Mouse (Mus musculus): ENCODE measurements at regions not wholly inside any gene's neighbourhood (a gene's known extent, or its start where the extent isn't known, plus 50 kb on each side); places are given as distances from the start of the nearest gene placed in this dataset.

GRCm38 (mm10) chr7:51227136-51227535, 283.7 kb upstream of the Ano5 start:
- no peaks in the 10 kb centered on the region for H3K27me3 ChIP-seq
- no peak overlapping the region for H3K27ac ChIP-seq (replicated peaks)
- WGBS: 62% methylated on average over 5 of the region's 5 CpGs
- no peaks in the 10 kb centered on the region for H3K9me3 ChIP-seq
- no peak overlapping the region for H3K4me3 ChIP-seq
- H3K4me1 ChIP-seq (replicated peaks): peaks cover 12% of the 10 kb centered on the region; the same call in 1 of the 2 replicates
- H3K9ac ChIP-seq: no peak overlapping the region
- no peaks in the 10 kb centered on the region for H3K36me3 ChIP-seq
- no peak for ATAC-seq (ENCODE audit: low read depth)
- no peak overlapping the region for H3K4me2 ChIP-seq

GRCm38 (mm10) chr7:51234616-51235015, 276.2 kb upstream of the Ano5 start:
- Histone ChIP-seq H3K9me3 (no peaks in the 10 kb centered on the region), H3K4me2 (no peak overlapping the region), H3K27me3 (no peaks in the 10 kb centered on the region), H3K4me3 (no peak overlapping the region), H3K9ac (no peak overlapping the region), H3K4me1 (replicated peaks) (no peaks in the 10 kb centered on the region), H3K27ac (replicated peaks) (no peak overlapping the region), H3K36me3 (no peaks in the 10 kb centered on the region)
- ATAC-seq (ENCODE audit: low read depth): no peak
- WGBS: 81% methylated on average over 4 of the region's 4 CpGs

GRCm38 (mm10) chr7:51247695-51248094, 263.1 kb upstream of the Ano5 start:
- Histone ChIP-seq H3K9ac (no peak overlapping the region), H3K36me3 (no peaks in the 10 kb centered on the region), H3K4me1 (replicated peaks) (no peaks in the 10 kb centered on the region), H3K4me3 (no peak overlapping the region), H3K27ac (replicated peaks) (no peak overlapping the region), H3K27me3 (no peaks in the 10 kb centered on the region), H3K4me2 (no peak overlapping the region), H3K9me3 (no peaks in the 10 kb centered on the region)
- 65% methylated on average over 2 of the region's 2 CpGs for WGBS
- ATAC-seq (ENCODE audit: low read depth): peak; percentile 61

- WGBS: 80% methylated on average over 2 of the region's 2 CpGs
- Histone ChIP-seq H3K9me3 (no peaks in the 10 kb centered on the region), H3K36me3 (no peaks in the 10 kb centered on the region), H3K27ac (replicated peaks) (no peak overlapping the region), H3K4me2 (no peak overlapping the region), H3K9ac (no peak overlapping the region), H3K27me3 (no peaks in the 10 kb centered on the region; the same call in 1 of the 2 replicates), H3K4me1 (replicated peaks) (peaks cover 5% of the 10 kb centered on the region; the same call in 1 of the 2 replicates), H3K4me3 (no peak overlapping the region)
- no peak for ATAC-seq (ENCODE audit: low read depth)
Observed at GRCm38 (mm10) chr7:51254461-51254860, 256.4 kb upstream of the Ano5 start.

GRCm38 (mm10) chr7:51259160-51259831, 251.5 kb upstream of the Ano5 start:
- Histone ChIP-seq H3K9ac (no peak overlapping the region), H3K27me3 (no peaks in the 10 kb centered on the region; the same call in 1 of the 2 replicates), H3K27ac (replicated peaks) (no peak overlapping the region), H3K4me1 (replicated peaks) (peaks cover 6% of the 10 kb centered on the region; the same call in 1 of the 2 replicates), H3K9me3 (no peaks in the 10 kb centered on the region), H3K4me3 (no peak overlapping the region), H3K36me3 (no peaks in the 10 kb centered on the region), H3K4me2 (no peak overlapping the region)
- 40% methylated on average over 2 of the region's 2 CpGs for WGBS
- ATAC-seq (ENCODE audit: low read depth): peak; percentile 84

DNA sequence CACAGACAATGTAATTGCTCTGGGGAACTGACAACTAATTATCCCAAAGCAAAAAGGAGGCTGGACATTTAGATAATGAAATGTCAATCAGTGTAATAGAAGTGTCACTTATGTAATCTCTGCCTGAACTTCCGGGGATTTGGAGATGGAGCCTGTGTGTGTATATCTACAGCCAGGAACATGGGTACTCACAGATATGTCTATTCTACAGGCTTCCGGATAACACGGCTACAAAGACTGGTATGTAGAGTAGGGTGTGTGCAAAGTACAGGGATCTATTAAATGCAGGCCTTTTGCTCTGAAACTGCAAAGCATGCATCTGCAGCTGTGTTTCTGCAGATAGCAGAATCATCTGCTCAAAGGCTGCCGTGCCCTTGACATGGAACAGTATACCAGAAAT, 246.7 kb upstream of the Ano5 start:
- 72% methylated on average over 4 of the region's 4 CpGs for WGBS
- no peaks in the 10 kb centered on the region for H3K9me3 ChIP-seq
- H3K4me1 ChIP-seq (replicated peaks): peaks cover 4% of the 10 kb centered on the region; the same call in 1 of the 2 replicates
- no peaks in the 10 kb centered on the region for H3K36me3 ChIP-seq
- no peak overlapping the region for H3K27ac ChIP-seq (replicated peaks)
- no peak overlapping the region for H3K4me3 ChIP-seq
- no peaks in the 10 kb centered on the region for H3K27me3 ChIP-seq
- H3K9ac ChIP-seq: no peak overlapping the region
- no peak overlapping the region for H3K4me2 ChIP-seq
- no peak for ATAC-seq (ENCODE audit: low read depth)

DNA sequence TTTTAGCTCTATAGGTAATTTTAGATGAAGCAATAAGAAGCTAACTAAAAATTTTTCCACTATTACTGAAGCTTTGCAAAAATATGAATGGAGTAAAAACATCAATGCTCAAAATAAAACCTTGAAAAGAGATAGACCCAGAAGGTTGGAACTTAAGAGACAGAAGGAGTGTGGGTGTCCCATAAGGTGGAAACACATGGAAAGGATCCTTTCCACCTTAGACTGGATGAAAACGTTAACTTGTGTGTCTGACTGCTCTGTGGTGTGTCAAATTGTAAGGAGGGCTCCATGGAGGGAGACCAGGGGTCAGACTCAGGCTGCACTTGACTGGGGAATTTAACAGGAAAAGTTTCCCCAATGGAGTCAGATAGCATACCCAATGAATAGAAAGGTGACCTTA, 244.9 kb upstream of the Ano5 start:
- no peak for ATAC-seq (ENCODE audit: low read depth)
- Histone ChIP-seq H3K27me3 (no peaks in the 10 kb centered on the region), H3K4me3 (no peak overlapping the region), H3K36me3 (no peaks in the 10 kb centered on the region), H3K4me1 (replicated peaks) (no peaks in the 10 kb centered on the region), H3K4me2 (no peak overlapping the region), H3K9ac (no peak overlapping the region), H3K9me3 (no peaks in the 10 kb centered on the region), H3K27ac (replicated peaks) (no peak overlapping the region)
- 71% methylated on average over 1 of the region's 1 CpGs for WGBS

GRCm38 (mm10) chr7:51266879-51267278, 243.9 kb upstream of the Ano5 start:
- no peaks in the 10 kb centered on the region for H3K9me3 ChIP-seq
- no peak overlapping the region for H3K4me3 ChIP-seq
- no peaks in the 10 kb centered on the region for H3K4me1 ChIP-seq (replicated peaks)
- no peaks in the 10 kb centered on the region for H3K36me3 ChIP-seq
- H3K4me2 ChIP-seq: no peak overlapping the region
- no peak overlapping the region for H3K9ac ChIP-seq
- WGBS: 74% methylated on average over 5 of the region's 5 CpGs
- no peak for ATAC-seq (ENCODE audit: low read depth)
- no peaks in the 10 kb centered on the region for H3K27me3 ChIP-seq
- H3K27ac ChIP-seq (replicated peaks): no peak overlapping the region

DNA sequence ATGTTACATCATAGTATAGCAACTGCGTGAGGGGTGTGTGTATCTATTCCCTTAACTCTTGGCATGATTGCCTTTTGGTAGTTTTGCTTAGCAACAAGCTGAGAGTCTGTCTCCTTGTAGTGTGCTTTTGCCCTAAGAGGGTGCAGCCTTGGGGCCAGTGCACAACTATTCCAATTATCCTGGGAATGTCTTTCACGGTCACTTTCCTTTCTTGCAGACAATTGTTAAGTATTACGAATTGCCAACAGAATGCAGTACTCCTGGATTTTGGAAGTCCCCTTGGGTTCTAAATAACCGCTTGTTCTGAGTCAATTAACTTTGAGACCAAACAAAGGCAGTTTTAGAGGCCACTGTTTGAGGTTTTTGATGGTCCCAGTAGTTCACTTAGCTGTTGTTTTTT, 242.1 kb upstream of the Ano5 start:
- Histone ChIP-seq H3K9ac (no peak overlapping the region), H3K36me3 (no peaks in the 10 kb centered on the region), H3K27ac (replicated peaks) (no peak overlapping the region), H3K27me3 (no peaks in the 10 kb centered on the region), H3K4me3 (no peak overlapping the region), H3K9me3 (no peaks in the 10 kb centered on the region), H3K4me2 (no peak overlapping the region), H3K4me1 (replicated peaks) (no peaks in the 10 kb centered on the region)
- no peak for ATAC-seq (ENCODE audit: low read depth)
- 19% methylated on average over 4 of the region's 4 CpGs for WGBS

DNA sequence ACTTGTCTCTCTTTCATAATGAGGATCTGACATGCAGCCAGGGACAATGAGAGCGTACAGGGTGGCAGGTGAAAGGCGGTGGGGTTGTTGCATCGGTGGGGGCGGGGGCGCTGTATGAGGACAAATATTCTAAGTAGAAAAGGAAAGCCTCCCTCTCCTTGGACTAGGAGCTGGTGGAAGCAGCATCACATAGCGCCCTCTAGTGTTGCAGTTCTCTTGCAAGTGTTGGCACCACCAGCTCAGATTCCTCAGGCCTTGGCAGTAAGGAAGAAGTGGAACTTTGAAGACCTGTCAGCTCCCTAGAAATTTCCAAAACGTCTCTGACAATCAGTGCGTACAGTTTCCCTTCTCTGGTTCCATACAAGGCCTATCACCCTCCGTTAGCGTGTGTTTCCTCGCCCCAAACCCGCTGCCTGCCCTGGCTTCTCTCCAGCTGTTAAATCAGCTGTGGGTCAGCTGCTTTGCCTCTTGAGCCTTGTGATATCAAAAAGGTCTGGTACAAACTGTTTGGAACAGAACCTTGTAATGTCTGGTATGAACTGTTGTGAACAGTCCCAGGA, 240.2 kb upstream of the Ano5 start:
- H3K4me1 ChIP-seq (replicated peaks): no peaks in the 10 kb centered on the region
- 68% methylated on average over 12 of the region's 12 CpGs for WGBS

GRCm38 (mm10) chr7:51281470-51281869, 229.4 kb upstream of the Ano5 start:
- Histone ChIP-seq H3K9ac (no peak overlapping the region), H3K4me2 (no peak overlapping the region), H3K4me3 (no peak overlapping the region), H3K27me3 (no peaks in the 10 kb centered on the region), H3K4me1 (replicated peaks) (no peaks in the 10 kb centered on the region), H3K36me3 (no peaks in the 10 kb centered on the region), H3K27ac (replicated peaks) (no peak overlapping the region), H3K9me3 (no peaks in the 10 kb centered on the region)
- ATAC-seq (ENCODE audit: low read depth): no peak

More for the DNA sequence above, 240.2 kb upstream of the Ano5 start:
- no peak overlapping the region for H3K27ac ChIP-seq (replicated peaks)
- H3K36me3 ChIP-seq: no peaks in the 10 kb centered on the region
- no peak overlapping the region for H3K4me3 ChIP-seq
- H3K9me3 ChIP-seq: no peaks in the 10 kb centered on the region
- no peaks in the 10 kb centered on the region for H3K27me3 ChIP-seq
- H3K4me2 ChIP-seq: no peak overlapping the region
- no peak for ATAC-seq (ENCODE audit: low read depth)
- no peak overlapping the region for H3K9ac ChIP-seq

- Histone ChIP-seq H3K4me1 (replicated peaks) (0 out of 2 replicates have a peak, but pooled peaks cover 3% of the 10 kb centered on the region), H3K9ac (no peak overlapping the region), H3K4me2 (no peak overlapping the region), H3K27ac (replicated peaks) (no peak overlapping the region), H3K4me3 (no peak overlapping the region), H3K9me3 (no peaks in the 10 kb centered on the region), H3K27me3 (no peaks in the 10 kb centered on the region), H3K36me3 (no peaks in the 10 kb centered on the region)
- WGBS: 13% methylated on average over 3 of the region's 3 CpGs
- ATAC-seq (ENCODE audit: low read depth): no peak
Observed at GRCm38 (mm10) chr7:51300238-51300637, 210.6 kb upstream of the Ano5 start.

DNA sequence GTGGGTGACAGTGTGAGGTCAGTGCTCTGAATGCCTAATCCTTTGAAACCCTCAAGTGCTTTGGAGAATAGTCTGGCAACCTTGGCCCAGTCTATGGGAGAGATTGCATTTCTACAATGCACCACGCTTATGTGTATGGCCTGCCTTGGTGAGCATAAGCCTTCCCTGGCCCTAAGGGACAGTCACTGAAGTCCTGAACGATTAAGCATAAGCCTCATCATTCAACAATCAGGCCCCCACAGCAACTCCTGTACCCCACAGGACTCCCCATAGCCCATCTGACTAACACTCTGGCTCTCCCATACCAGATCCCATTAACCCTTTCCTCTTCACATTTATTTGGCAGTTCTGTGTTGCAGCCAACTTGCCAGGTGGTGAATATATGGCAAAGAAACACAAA, 203.1 kb upstream of the Ano5 start:
- Histone ChIP-seq H3K9me3 (no peaks in the 10 kb centered on the region), H3K4me1 (replicated peaks) (no peaks in the 10 kb centered on the region), H3K4me2 (no peak overlapping the region), H3K36me3 (no peaks in the 10 kb centered on the region), H3K9ac (no peak overlapping the region), H3K27ac (replicated peaks) (no peak overlapping the region), H3K4me3 (no peak overlapping the region), H3K27me3 (no peaks in the 10 kb centered on the region)
- no peak for ATAC-seq (ENCODE audit: low read depth)
- WGBS: 88% methylated on average over 2 of the region's 2 CpGs
